Mouse (Mus musculus) layer of hippocampus, postnatal 14 days (tissue): ENCODE measurements around the gene Spdef. TPM values are rescaled to one million over a fixed set of nuclear protein-coding genes. Genes with fewer than 3 reads are reported as not detected.

Experiments
- DNase-seq, 2 experiments: peaks; one replicate each; pipeline ENCODE4 v3.0.0; 2021 to 2022; ENCODE audit warnings: low spot score in 2 of 2, mixed read lengths in 1 of 2
- total RNA-seq, 2 experiments: library from RNA; stranded (reverse); gene quantifications; 2 replicates each; pipeline ENCODE4 v1.2.3; 2021

The Spdef gene
- total RNA-seq, 2 experiments from 2014 or later, result 0.25 to 0.26 TPM

DNA sequence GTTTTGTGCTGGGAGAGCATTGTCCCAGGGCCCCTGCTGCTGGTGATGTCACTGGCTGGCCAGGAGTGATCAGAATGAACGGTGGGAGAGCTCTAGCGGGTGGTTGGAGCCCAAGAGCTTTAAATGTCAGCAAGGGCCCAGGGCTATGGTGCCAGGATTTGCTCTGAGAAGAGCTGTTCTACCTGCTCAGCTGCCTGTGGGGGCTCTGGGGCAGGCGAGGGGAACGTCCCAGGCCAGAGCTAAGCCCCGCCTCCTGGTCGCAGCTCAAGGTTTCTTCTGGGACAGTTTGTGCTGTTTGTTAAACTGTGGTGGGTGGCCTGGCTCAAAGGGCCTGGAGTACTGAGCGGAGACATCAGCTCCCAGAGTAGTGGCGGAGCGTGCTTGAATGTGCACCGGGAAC is 3.3 kb downstream of the Spdef start:
- no peak for DNase-seq

- no peak for DNase-seq
Observed at GRCm38 (mm10) chr17:27725011-27725410, 3.7 kb downstream of the Spdef start.

GRCm38 (mm10) chr17:27724327-27724726 is 4.4 kb downstream of the Spdef start:
- no peak for DNase-seq

DNA sequence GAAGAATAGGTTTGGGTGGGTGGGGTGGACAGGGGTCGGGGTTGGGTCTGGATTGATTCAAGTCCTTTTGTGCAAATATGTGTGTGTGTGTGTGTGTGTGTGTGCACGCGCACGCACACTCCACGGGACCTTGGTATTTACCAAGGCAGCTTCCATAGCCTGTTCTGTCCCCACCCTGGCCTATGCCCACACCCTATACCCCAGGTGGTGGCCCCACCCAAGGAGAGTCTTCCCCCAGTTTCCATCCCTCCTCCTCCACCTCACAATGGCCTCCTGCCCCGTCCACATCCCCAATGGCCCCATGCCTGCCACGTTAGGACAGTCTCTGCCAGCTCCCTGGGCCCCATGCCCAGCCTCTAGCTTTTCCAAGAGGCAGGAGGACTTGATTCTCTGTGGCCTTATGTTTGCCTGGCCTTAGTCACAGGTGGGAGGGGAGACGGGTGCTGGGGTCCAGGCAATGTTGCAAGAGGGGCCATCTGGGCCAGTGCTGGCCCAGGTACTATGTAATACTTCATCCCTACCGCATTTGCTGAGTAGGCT is 7.6 kb downstream of the Spdef start:
- peak; percentile 44 to 58 for DNase-seq

- DNase-seq, result no peak
Observed at GRCm38 (mm10) chr17:27720326-27720725, 8.4 kb downstream of the Spdef start.

GRCm38 (mm10) chr17:27719663-27720062 is 9.1 kb downstream of the Spdef start:
- DNase-seq, result no peak

DNA sequence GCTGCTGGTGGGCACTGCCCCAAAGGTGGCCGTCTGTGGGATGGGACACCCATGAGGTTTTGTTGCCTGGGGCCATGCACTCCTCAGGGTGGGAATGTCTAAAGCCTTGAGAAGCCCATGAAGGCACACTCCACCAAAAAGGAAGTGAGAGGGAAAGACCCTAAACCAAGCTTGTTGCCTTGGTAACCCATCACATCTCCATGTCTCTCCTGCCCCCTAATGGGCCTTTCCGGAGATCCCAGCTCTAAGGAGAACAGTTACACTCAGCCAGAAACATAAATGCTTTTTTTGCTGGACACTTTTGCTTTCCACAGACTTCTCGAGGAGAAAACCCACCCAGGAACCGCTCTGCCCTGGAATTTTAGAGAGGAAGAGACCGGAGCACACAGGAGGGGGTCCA is 10.5 kb downstream of the Spdef start:
- peak in 1 of 2 experiments; percentile 68 for DNase-seq

DNA sequence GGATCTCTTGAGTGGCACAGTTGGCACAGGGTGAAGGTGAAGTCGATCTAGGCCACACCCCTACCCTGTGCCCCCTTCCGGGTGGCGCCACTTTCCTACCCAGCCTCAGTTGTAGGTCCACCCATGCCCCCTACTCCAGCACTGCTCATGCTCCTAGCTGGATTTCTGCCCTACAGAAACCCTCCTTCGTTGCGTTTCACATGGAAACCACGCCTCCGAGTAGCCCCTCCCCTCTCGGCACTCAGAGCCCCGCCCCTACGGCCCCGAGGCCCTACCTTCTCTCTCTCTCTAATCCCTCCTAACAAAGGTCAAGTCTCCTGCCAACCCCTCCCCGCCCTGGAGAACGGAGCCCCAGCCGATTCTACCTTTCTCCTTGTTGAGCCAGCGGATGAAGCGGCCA is 12.0 kb downstream of the Spdef start:
- no peak for DNase-seq

DNA sequence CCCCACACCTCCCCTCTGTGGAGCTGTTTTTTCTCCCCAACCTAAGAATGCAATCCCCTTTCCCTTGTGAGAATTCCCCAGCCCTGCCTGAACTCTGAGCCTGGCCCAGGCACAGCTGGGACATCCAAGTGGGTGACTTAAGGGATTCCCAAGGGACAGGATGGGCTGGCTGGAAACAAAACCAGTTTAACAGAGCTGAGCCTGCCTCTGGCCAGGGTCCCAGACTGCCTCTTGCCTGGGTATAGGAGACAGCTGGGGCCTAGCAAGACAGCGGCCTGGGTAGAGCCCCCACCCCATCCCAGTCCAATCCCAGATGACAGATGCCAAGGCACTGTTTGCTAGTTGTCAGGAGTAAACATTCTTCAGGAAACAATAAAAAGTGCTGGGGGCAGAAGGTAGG is 15.9 kb downstream of the Spdef start:
- peak in 1 of 2 experiments; percentile 54 for DNase-seq

DNA sequence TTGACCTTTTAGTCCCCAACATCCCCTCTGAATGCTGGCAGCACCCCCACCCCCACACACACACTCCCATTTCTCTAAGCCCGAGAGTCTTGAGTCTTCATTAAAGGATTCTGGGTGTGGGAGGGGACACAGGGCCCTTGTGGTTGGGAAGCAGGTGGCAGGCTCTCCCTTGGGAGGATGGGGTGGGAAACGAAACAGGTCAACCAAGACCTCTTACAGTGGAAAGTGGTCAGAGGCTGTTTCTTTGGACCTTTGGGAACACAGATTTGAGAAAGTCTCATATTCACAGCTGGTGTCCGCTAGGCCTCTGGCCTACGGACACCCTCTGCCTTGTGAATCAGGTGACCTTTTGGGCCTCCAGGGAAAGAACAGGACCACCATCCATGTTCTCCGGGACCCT is 19.1 kb downstream of the Spdef start:
- DNase-seq, result no peak

DNA sequence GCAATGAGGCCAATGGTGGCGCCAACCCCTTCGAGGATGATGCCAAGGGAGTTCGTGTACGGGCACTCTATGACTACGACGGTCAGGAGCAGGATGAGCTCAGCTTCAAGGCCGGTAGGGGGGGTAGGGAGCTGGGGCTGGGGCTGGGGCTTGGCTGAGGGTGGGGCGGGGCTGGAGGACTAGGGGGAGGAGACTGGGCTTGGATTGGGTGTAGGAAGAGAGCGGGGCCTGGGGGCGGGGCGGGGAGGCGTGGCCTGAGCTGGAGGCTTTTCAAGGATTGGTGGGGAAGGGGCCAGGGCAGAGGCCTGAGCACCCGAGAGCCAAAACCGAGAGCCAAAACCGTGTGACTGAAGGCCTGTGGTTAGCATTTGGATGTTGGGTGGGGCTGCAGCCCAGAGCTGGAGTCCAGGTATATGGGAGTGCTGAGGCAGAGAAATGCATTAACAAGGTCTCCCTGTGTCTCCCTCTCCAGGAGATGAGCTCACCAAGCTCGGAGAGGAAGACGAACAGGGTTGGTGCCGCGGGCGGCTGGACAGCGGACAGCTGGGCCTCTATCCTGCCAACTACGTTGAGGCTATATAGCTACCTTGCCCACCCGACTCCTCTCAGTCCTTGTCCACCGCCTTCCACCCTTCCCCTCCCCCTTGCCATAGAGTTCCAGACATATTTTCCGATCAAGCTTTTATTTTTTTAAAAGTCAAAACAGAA is 20.6 kb downstream of the Spdef start:
- DNase-seq, result peak in 1 of 2 experiments; percentile 53

DNA sequence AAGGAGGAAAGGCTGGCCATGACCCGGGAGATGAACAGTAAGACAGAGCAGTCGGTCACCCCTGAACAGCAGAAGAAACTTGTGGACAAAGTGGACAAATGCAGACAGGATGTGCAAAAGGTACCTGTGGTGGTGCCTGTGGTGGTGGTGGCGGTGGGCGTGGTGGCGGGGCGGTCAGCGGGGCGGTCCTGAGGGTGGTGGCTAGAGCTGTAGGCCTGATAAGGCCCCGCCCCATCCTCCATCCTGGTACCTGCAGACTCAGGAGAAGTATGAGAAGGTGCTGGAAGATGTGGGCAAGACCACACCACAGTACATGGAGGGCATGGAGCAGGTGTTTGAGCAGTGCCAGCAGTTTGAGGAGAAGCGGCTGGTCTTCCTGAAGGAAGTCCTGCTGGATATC is 23.1 kb downstream of the Spdef start:
- DNase-seq, result no peak

- DNase-seq, result peak in 1 of 2 experiments; percentile 65
Observed at GRCm38 (mm10) chr17:27703961-27704621, 24.7 kb downstream of the Spdef start.

GRCm38 (mm10) chr17:27702518-27702917 is 26.2 kb downstream of the Spdef start:
- DNase-seq, result no peak

DNA sequence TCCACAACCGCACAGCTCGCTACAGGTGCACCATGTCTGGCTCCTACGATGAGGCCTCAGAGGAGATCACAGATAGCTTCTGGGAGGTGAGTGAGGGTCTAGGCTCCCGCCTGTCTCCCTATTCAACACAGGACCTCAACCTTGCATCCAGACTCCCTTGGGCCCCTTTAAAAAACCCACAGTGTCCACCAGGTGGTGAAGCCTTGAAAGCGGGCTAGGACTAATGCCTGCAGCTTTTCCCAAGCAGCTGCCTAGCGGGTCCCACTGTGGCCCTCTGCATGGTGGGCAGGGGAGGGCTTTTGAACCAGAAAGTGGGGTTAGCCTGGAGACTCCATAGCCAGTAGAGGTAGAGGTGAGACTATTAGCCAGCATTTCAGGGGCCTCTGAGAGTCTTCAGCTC is 26.9 kb downstream of the Spdef start:
- DNase-seq, result no peak

DNA sequence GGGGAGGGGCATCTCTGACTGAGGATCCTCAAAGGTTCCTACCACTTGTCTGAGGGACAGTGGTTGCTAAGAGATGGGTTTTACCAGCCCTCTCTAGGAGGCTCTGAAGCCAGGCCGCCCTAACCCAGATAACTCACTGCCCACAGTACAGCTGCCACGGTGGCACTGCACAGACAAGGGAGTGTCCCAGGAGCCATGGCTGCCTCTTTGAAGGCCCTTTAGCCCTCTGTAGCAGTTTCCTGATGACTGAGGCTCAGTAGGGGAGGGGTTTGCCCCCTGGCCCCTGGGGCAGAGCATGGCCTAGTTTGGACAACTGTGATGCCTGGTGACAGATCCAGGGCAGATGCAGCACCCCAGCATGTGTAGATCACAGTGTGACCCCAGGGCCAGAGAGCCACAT is 27.9 kb downstream of the Spdef start:
- DNase-seq, result no peak

DNA sequence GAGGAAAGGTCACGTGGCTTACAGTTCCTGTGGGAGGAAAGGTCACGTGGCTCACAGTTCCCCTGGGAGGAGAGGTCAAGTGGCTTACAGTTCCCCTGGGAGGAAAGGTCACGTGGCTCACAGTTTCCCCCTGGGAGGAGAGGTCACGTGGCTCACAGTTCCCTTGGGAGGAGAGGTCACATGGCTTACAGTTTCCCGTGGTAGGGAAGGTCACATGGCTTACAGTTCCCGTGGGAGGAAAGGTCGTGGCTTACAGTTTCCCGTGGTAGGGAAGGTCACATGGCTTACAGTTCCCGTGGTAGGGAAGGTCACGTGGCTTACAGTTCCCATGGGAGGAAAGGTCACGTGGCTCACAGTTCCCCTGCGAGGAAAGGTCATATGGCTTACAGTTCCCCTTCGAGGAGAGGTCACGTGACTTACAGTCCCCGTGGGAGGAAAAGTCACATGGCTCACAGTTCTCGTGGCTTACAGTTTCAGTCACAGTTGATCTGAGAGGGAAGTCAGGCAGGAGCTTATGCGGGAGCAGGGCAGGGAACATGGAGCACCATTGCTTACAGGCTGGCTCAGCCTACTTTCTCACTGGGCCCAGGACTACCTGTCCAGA is 29.0 kb downstream of the Spdef start:
- no peak for DNase-seq

- DNase-seq, result no peak
Observed at GRCm38 (mm10) chr17:27690993-27691693, 37.6 kb downstream of the Spdef start.

DNA sequence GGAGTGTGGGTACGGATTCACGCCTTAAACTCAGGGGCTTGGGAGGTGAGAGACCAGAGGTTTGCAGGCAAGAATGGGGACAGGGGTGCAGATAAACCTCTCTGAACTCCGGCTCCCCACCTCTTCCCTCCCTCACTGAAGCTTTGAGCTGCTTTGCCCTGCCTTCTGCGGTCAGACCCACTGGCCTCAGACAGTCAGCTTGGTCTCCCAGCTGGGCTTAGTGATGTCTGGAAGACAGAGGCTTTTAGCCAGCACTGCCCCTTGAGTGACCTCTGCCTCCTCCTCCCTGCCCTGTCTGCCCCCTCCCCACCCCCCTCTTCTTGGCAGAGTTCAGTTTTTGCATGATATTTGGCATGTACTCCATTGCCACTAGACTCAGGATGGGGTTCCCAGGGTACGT is 42.4 kb downstream of the Spdef start:
- DNase-seq, result no peak

DNA sequence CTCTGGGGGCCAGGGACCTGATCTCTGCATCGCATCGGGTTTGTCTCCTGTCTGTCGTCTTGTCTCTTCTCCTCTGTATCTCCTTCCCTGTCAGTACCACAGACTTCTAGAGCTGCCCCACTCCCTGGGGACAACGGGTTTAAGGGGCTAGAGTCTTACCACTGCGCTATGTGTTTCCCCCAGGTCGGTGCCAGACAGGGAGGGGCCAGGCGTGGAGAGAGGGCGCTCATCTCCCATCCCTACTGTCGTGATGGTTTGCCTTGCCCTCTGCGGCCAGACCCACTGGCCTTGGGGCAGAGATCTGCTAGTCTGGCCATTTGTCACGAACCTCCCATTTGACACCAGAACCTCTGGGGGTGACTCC is 43.2 kb downstream of the Spdef start:
- no peak for DNase-seq

GRCm38 (mm10) chr17:27684886-27685549 is 43.7 kb downstream of the Spdef start:
- peak; percentile 82 to 88 for DNase-seq
